ENCODE assay signal across 8 mouse cellular contexts in the genomic region with DNA sequence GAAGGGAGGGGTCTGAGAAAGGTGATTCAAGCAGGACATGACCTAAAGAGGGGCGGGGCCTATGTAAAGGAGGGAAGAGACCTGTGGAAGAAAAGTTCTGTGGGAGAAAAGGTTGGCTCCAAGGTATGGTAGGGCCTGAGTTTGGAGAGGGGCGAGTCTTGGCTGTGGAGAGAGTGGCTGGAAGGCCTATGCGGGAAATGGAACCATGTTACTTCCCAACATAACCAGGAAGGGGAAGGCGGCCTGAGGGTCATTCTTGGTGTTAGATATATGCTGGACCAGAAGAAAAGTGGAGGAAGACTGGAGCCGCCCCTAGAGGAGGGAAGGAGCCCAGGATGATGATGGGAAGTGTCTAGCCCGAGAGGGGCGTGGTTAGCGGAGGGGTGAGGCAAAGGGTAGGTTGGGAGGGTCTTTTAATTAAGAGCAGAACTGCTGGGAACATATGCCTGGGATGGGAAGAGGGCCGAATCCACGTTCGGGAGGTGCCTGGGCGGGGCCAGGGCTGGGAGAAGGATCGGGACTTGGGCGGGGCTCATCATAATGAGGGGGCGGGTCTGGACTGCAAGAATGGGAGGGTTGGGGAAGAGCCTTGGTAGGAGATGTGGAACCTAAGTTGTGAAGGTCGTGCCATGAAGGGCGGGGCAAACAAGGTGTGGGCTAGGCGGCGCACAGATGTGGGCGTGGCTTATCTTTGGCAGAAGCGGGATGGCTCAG. TPM values are rescaled to one million over a fixed set of nuclear protein-coding genes. Genes with fewer than 3 reads are reported as not detected.
A peak's percentile ranks its signal among the peaks of the same experiment; 100 is the strongest.
DNase-seq lines count a peak whose midpoint lies in the region; ATAC-seq and TF ChIP-seq lines count a peak whose summit lies in the region.

No protein-coding gene starts in this region.

- ATAC-seq in cerebellum, adult (ENCODE audit: insufficient number of reproducible peaks, low FRiP score, low TSS enrichment) = 0 out of 2 replicates have a peak, but pooled peaks have one; percentile 7
- ATAC-seq in activated CD4-positive, CD25-positive, alpha-beta regulatory T cell, adult 4 months = no peak

- no peak for DNase-seq in cerebellum, postnatal 4 days (ENCODE audit: low spot score in 2 of 2)
- peak; percentile 98 for DNase-seq in ES-CJ7 (ENCODE audit: low read depth, low spot score)
- DNase-seq in kidney, adult 9 months = peak; percentile 34
- peak; percentile 48 for DNase-seq in lung, postnatal 36 days
- DNase-seq in ovary, postnatal 14 days (ENCODE audit: low spot score) = no peak

- TF ChIP-seq CTCF in embryonic fibroblast, embryonic 13.5 days (IDR thresholded peaks at IDR 0.05; ENCODE audit: borderline replicate concordance, insufficient read depth, low read length) = no peak

- H3K27ac ChIP-seq in embryonic fibroblast, embryonic 13.5 days (ENCODE audit: insufficient read depth, low read length) = no peak overlapping the region

- H3K4me3 ChIP-seq in embryonic fibroblast, embryonic 13.5 days (ENCODE audit: insufficient read depth, low read length) = peak overlapping the region; percentile 30

- no peaks in the 10 kb centered on the region for H3K4me1 ChIP-seq in embryonic fibroblast, embryonic 13.5 days (ENCODE audit: control insufficient read depth, insufficient read depth, low read length)

- TF ChIP-seq POLR2A in embryonic fibroblast, embryonic 13.5 days (IDR thresholded peaks at IDR 0.05; ENCODE audit: low read depth, low read length) = no peak

RNA-seq across cellular contexts. Expression of gene Klhl26, which starts 0.7 kb away (rescaled TPM):
- polyA plus RNA-seq in embryonic fibroblast, embryonic 13.5 days (2011; ENCODE audit: insufficient read length, low read depth, missing spikeins) = 21.4 and 31.7 TPM in 2 replicates
- 1 to 10 TPM; 7.2 to 9.5 TPM for polyA plus RNA-seq in activated CD4-positive, CD25-positive, alpha-beta regulatory T cell, adult 4 months (2017; shearing (Covaris generic))

RNA-seq across cellular contexts. Expression of gene Tmem59l, which starts 9.7 kb away (rescaled TPM):
- polyA plus RNA-seq in embryonic fibroblast, embryonic 13.5 days (2011; ENCODE audit: insufficient read length, low read depth, missing spikeins) = 0.58 and 1.5 TPM in 2 replicates
- under 1 TPM in 1 of 2 experiments, not detected in 1; 0.22 TPM for polyA plus RNA-seq in activated CD4-positive, CD25-positive, alpha-beta regulatory T cell, adult 4 months (2017; shearing (Covaris generic))

RNA-seq across cellular contexts. Expression of gene Crlf1, which starts 15.5 kb away (rescaled TPM):
- polyA plus RNA-seq in embryonic fibroblast, embryonic 13.5 days (2011; ENCODE audit: insufficient read length, low read depth, missing spikeins) = 215 and 351 TPM in 2 replicates
- not detected for polyA plus RNA-seq in activated CD4-positive, CD25-positive, alpha-beta regulatory T cell, adult 4 months (2017; shearing (Covaris generic))

RNA-seq across cellular contexts. Expression of gene Rex1bd, which starts 29.1 kb away (rescaled TPM):
- 29.9 and 46.6 TPM in 2 replicates for polyA plus RNA-seq in embryonic fibroblast, embryonic 13.5 days (2011; ENCODE audit: insufficient read length, low read depth, missing spikeins)
- 10 to 100 TPM; 89.0 to 95.4 TPM for polyA plus RNA-seq in activated CD4-positive, CD25-positive, alpha-beta regulatory T cell, adult 4 months (2017; shearing (Covaris generic))

RNA-seq across cellular contexts. Expression of gene Uba52, which starts 33.2 kb away (rescaled TPM):
- 547 and 589 TPM in 2 replicates for polyA plus RNA-seq in embryonic fibroblast, embryonic 13.5 days (2011; ENCODE audit: insufficient read length, low read depth, missing spikeins)
- polyA plus RNA-seq in activated CD4-positive, CD25-positive, alpha-beta regulatory T cell, adult 4 months (2017; shearing (Covaris generic)) = 1,000 to 10,000 TPM; 3,631 to 4,013 TPM

Comparison
In these comparisons a context has a peak if more than half of its experiments do, and no peak if none do; other contexts are left out.
1. DNase-seq: peak in ES-CJ7 (single experiment), kidney, adult 9 months (single experiment) and lung, postnatal 36 days (single experiment); none in cerebellum, postnatal 4 days (0 of 2) and ovary, postnatal 14 days (single experiment).
2. RNA of gene Crlf1, which starts 15.5 kb away (polyA plus RNA-seq): 215 to 351 TPM in embryonic fibroblast, embryonic 13.5 days; not detected in activated CD4-positive, CD25-positive, alpha-beta regulatory T cell, adult 4 months; every median in the first group is over 100 times any median in the second.